Mouse (Mus musculus) MN1 (cell line): Measurements from ENCODE around the gene Mboat7.
"Not testable (repeated sequence)": the region's sequence is repeated elsewhere in the genome, so short reads cannot be mapped to it uniquely, and the experiment has no call there.

Experiments used
- DNase-seq: peaks from one replicate; pipeline ENCODE4 v3.0.0-alpha.2; 2016; ENCODE audit warnings: low spot score

Mboat7 gene

DNA sequence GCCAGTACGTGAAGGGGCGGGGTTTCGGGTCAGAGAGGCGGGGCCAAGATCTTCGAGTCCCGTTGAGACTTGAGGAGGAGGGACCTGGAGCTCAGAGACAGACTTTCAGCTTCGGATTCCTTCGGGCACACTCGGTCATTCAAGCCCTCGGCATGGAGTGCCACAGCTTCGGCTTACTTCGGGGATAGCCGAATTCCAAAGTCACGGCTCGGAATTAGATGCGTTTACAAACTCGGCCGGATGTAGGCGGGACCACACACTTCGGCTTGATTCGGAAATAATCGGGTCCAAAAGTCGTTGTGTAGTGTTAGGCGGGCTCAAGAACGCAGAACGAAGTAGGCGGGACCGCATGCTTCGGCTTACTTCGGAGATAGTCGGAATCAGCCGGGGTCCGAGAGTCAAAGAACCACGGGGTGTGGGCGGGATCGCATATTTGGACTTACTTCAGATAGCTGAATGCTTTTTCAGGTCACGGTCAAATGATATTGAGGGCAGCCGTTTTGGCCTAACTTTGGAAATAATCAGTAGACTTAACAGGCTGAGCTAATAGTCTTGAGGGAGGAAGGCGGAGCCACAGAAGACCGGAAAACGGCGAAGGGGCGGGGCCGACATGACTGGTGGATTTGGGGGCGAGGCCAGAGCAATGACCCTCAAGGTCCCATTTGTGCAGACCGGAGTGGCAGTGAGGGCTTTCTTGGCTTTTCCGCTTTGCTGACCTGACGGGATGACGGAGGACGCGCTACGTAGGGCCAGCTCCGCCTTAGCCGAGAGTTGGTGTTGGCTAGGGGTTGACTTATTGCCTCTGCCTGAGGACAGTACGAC is at the start of gene Mboat7:
TSS of gene Mboat7 (minus strand) at position 537 of the 822 bp plus-strand sequence.
- DNase-seq: peak; percentile 96

DNA sequence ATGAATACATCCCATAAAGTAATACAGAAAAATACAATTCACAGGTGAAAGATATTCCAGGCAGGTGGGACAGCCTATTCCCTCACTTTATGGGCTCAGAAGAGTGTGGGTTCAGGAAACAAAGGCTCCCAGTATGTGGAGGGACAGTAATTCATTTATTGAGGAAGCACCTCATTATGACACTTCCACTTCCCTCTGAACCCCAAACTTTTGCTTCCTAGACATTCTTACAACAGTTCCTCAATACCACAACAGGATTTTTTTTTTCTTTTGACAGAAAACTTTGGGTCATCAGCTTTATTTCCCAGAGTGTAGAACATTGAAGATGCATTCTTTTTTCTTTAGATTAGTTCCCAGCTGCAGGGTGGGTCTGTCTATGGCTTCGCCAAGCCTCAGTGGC is 39.4 kb upstream of the Mboat7 start:
- DNase-seq: not testable (repeated sequence)

DNA sequence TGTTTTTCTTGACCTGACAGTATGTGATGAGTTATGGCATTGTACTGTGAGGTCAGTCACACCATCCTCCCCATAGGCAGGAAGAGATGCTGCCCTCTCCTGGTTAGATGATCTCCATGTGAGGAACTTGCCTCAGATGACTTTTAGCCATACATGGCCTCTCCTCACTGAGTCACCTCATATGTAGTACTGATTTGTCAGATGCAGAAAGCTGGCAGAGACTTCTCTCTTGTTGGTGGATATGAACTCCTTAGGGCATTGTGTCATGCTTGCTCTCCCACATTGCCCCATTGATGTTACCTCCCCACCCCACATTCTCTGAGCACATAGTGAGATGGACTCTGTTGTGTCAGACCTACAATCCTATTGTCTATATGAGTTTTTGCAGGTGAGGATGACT is 32.1 kb upstream of the Mboat7 start:
- DNase-seq: not testable (repeated sequence)

DNA sequence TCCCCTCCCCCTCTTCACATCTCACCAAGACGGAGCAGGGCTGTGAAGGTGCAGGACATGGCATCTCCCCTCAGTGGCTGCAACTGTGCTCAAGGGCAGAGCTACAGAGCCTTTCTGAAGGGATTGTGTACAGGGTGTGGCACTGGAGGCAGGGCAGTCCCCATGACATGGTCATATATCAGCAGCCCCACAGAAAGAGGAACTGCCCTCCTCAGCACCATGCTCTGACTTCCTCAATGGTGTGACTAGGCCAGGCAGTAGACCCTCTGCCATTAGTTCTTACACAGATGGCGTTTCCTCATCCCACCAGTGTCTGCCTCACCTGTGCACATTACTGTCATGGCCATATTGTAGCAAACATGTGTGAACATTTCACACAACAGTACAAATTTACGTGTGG is 26.9 kb upstream of the Mboat7 start, which contains the start of gene Pirb:
TSS of gene Pirb (minus strand) at position 124 of the 400 bp plus-strand sequence.
- not testable (repeated sequence) for DNase-seq

DNA sequence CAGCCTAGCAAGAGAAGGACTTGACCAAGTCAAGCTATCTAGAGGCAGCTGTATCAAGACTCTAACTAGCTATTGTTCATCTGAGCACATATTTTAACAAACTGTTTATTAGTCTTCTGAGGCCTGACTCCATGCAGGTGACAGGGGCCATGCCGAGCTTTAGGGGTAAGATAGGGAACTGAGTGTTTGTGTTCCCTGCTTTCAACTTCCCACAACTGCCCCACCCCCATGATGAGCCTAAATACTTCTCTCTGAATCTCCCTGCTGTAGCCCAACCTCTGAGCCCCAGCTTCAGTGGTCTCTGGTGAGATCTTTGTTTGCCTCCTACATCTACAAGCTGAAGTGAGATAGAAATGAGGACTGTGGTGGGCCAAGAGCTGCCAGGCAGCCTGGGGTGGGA is 21.9 kb upstream of the Mboat7 start:
- no peak for DNase-seq

DNA sequence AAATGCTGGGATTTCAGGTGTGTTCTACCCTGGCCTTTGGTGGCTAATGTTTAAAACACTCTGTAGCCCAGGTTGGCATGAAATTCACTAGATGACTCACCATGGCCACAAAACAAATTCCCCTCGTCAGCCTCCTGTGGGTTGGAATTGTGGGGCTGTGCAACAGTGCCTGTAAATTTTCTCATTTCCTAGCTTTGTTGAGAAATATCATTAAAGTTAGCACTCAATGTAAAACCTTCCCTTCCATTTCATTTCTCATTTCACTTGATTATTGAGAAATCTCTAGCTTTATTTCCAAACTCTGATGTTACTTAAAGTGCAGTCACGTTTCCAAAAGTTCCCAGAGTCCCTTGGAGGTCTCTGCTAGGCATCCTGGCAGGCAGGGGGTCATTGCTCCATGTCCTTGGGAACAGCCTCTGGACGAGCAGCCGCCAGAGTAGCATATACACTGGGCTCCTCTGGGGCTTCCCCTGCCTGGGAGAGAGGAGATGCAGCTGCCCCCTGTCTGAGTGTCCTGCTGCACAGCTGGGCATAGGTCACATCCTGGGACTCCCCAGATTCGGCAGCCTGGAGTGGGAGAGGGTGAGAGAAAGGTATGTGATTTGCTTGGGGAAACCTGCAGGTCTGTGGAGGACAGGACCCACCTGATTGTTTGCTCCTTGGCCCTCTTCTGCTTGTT is 19.1 kb upstream of the Mboat7 start:
- no peak for DNase-seq

DNA sequence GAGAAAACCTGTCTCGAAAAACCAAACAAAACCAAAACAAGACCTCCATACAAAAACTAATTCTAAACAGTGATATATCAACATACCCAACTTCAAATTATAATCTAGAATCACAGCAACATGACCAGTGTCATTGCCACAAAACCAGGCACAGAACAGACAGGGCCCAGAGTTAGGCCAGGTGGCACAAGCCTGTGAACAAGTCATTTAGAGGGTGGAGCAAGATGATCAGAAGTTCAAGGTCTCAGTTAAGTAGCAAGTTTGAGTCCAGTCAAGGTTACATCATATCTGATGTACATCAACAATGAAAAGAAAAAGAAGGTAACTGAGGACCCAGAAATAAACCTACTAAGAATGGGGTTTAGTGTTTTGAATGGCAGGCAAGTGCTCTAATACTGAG is 15.7 kb upstream of the Mboat7 start:
- DNase-seq: no peak

DNA sequence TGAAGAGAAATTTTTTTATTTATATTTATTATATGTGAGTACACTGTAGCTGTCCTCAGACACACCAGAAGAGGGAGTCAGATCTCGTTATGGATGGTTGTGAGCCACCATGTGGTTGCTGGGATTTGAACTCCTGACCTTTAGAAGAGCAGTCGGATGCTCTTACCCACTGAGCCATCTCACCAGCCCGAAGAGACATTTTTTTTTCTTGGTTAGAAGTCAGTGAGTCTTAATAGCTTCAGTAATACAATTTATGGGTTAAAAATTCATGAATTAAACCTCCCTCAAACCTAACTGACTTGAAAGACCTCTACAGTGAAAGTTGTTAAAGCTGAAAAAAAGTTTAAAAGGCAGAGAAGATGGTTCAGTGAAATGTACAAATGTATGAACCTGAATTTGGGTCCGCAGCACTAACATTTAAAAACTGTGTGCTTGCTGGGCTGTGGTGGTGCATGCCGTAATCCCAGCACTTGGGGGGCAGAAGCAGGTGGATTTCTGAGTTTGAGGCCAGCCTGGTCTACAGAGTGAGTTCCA is 15.2 kb upstream of the Mboat7 start:
- not testable (repeated sequence) for DNase-seq

DNA sequence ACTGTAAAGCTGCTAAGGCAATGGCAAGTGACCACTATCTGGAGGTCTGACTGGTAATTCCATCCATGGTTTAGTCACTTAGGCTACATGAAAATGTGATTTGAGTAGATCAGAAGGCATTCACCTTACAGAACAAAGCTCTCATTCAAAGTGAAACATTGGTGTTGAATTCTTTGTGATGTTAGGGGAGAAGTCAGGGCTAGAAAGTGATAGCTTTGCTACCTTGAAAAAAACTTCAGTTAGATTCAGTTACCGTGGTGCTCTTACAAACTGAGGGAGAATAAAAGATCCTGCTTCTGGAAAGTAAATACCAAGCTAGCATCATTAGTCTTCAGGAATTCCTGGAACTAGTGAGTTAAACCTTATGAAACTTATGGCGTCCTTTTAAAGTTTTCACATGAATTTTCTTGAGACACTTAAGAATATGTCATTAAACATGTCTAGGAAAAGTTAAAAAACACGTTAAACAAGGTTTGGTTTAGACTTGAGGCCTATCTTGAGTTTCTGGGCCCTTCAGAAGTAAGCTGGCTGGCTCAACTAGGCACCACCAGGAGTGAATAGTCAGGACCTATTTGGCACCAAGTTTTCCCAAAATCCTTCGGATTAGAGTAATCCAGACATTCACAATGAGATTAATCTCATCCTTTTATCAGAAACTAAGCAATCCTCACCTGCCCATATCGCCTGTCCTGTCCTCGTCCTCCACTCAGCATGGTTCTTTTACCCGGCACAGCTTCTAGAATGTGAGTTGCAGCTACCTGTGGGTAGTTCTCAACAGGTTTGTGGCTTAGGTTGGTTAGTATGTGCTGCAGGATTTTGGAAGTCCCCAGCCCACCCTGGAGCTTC is 14.5 kb upstream of the Mboat7 start:
- DNase-seq: no peak

DNA sequence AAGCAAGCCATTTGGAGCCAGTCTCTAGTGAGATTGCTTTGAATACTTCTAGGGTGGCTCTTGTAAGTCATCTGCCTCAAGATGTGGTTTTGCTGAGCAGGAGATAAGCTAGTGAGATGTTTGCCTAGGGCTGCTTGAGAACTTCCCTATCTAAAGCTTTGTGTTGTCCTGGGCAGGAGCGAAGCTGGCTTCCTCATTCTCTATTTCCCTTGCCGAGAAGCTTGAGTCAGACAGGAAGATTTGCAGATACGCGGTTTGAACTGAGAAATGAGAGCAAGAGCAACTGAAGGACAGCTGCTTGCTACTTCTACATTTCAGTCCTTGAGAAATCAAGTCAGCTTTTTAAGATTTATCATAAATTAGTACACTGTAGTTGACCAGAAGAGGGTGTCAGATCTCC is 13.7 kb upstream of the Mboat7 start:
- no peak for DNase-seq

DNA sequence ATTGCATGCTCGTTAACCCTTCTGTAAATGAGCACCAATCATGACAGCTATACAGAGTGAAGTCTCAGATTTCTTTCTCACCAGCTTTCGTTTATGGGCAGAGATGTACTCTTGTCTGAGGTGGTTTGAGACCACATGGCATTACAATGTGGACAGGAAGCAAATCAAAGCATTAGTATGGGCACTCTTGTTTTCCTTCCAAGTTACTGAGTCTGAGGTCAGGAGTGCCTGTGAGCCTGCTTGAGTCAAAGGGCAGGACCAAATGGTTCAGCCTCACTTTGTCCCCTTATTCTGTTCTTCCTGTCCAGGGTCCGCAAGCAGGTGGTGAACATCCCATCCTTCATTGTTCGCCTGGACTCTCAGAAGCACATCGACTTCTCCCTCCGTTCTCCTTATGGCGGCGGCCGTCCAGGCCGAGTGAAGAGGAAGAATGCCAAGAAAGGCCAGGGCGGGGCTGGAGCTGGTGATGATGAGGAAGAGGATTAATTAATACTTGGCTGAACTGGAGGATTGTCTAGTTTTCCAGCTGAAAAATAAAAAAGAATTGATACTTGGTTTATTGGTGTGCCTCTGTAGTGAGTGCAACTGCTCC is 13.1 kb upstream of the Mboat7 start:
- no peak for DNase-seq

DNA sequence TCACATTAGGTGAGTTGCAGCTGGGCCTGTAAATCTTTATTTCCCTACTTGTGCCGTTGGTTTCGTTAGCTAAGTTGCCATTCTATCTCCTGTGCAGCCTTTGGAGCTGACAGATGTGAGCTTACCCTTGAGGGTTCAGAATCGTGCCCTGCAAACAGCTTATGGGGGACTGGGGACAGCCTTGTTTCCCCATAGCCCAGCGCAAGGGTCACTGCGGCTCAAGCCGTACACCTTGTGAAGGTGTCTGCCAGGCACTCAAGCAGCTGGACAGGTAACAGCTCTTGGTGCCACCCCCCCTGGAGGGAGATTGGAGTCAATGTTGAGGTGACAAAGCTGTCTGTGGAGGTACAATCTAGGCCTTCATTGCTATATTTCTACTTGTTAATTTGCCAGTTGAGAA is 12.6 kb upstream of the Mboat7 start:
- no peak for DNase-seq

DNA sequence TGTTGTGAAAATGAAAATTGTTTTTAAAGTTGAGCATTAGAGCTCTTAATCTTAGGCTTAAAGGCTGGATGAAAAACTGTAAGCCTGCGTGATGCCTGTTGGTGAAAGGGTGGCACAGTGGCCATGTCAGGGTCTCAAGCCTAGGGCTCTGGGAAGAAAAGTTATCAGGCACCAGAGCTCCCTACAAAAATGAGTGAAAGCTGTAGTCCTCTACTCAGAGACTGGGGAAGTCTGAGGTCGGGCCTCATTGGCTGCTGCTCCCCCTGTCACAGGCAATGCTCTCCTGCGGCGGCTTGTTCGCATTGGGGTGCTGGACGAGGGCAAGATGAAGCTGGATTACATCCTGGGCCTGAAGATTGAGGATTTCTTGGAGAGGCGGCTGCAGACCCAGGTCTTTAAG is 12.1 kb upstream of the Mboat7 start:
- DNase-seq: not testable (repeated sequence)

DNA sequence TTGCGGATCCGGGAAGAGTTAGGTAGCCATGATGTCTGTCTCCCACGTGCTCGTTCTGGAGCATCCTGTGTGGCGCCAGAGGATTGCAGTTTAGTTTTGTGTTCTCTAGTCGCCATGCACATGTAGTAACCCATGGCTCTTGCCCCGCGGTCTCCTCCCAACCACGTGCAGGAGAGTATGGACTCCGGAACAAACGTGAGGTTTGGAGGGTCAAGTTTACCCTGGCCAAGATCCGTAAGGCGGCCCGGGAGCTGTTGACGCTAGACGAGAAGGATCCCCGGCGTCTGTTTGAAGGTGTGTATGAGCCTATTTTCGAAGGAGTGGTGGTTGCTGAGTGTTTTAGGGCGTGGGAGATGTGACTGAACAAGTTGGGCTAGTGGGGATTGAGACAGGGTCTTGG is 11.2 kb upstream of the Mboat7 start:
- no peak for DNase-seq

DNA sequence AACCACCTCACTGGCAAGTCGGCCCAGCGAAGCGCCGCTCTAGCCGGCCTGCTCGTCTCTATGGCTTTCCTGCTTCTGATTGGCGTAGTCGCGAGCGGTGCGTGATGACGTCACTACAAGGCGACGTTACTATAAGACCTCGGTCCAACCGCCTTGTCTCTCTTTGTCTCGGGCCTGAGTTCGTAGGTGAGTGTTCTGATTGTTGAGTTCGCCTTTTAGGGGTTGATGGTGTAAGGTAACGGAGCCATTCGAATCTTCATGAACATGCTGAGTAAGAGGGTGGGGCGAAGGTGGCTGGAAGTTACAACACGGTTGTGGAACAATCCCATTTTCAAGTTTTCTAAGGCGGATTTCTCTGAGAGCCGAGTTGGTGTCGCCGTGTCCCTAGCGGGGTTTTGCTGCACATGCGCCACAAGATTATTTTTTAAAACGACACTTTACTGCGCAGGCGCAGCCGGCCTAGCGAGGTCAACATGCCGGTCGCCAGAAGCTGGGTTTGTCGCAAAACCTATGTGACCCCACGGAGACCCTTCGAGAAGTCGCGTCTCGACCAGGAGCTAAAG is 10.6 kb upstream of the Mboat7 start, which contains the start of gene Rps9:
TSS of gene Rps9 (plus strand) at position 115 of the 563 bp plus-strand sequence.
- DNase-seq: peak; percentile 93

DNA sequence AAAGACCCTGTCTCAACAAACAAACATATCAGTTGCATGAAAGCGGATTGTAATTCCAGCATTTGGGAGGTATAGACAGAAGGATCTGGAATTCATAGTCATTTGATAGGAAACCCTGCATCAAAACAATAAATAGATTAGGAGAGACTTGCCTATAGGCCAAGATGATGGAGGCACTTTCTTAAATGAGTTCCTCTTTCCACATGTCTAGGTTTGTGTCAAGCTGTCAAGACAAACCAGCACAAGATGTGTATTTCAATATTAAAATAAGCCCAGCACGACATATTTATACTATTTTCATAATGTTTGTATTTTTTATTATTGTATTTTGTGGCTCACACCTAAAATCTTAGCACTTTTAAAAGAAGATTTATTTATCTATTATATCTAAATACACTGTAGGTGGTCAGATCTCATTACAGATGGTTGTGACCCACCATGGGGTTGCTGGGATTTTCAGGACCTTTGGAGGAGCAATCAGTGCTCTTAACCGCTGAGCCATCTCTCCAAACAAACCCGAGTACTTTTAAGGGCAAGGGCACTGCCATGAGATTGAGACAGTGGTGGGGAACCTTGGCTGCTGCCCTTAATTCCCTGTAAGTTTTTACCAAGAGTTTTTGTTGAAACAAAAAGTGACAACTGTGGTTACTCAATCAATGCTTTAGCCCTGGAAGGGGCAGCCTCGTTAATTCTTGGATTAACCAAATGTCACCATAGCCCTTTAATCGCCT is 10.0 kb upstream of the Mboat7 start:
- DNase-seq: no peak

DNA sequence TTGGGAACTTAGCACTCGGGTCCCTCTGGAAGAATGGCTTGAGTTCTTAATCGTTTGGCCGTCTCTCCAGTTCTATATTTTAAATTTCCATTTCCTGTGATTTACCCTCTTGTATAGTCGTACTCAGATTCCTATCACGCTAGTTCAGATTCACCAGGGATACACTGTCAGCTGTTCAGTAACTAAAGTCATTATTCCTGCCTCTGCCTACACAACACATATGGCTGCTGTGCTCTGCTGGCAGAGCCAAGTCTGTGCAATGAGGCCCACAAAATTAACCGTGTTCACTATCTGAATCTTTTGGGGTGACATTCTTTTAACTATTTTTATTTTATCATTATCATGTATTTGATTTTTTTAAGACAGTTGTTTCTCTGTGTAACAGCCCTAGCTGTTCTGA is 5.1 kb upstream of the Mboat7 start:
- DNase-seq: no peak

DNA sequence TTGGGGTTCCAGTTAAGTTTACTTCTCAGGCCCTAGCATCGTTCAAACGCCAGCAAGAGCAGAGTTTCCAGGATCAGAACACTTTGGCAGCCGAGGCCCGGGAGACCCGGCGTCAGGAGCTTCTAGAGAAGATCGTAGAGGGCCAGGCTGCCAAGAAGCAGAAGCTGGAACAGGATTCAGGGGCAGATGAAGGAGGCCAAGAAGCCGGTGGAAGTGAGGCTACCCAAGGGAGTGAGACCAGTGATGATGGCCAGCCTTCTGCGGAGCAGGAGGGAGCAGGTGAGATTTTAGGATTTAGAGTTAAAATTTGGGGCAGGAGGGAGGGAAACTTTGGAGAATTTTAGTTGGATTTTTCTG is 1.6 kb upstream of the Mboat7 start:
- not testable (repeated sequence) for DNase-seq

DNA sequence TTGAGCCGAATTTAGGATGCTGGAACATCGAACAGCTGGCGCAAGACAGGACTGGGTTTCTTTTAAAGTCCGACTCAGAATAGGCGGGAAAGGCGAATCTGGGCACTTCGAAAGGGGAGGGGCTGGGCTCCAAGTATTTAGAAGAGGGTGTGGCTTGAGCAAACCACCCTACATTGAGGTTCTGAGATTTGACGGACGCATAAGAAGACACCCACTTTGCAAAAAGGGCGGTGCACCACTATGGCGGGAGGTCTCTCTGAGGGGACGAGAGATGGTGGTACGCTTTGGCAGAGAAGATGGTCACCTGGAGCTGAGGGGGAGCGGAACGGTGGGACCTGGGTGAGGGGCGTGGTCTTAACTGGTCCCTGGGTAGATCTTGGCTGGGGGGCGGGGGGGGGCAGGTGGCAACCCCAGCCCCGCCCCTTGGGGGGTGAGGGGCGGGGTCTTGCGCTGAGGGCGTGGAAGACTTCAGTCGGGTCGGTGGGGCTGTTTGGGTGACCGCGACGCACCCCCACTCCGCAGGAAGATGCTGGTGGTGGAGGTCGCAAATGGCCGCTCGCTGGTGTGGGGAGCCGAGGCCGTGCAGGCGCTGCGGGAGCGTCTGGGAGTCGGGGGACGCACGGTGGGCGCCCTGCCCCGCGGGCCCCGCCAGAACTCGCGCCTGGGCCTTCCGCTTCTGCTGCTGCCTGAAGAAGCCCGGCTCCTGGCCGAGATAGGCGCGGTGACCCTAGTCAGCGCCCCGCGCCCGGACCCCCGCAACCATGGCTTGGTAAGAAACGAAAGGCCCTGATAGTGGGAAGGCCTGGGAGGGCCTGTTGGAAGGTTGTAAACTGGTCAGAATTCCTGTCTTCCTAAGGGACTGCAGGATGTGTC is 989 bp upstream of the Mboat7 start:
- peak; percentile 78 for DNase-seq

DNA sequence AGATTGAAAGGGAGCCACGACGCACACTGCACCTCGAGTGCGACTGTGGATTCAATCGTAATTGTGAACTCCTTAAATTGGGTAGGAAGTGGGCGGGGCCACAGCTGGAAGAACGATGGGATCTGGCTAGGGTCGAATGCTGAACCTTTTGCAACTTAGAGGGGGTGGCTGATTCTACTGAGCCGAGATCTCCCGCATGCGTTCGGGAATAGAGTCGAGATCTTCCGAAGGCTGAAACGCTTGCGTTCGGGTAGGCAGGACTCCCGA is 419 bp upstream of the Mboat7 start:
- no peak for DNase-seq
